Mouse (Mus musculus) neural tube, embryonic 10.5 days (tissue): Measurements from ENCODE around the gene Plcd4.
"Not testable (repeated sequence)": the region's sequence is repeated elsewhere in the genome, so short reads cannot be mapped to it uniquely, and the experiment has no call there.

ENCODE experiments used
- DNase-seq: peaks from one replicate; pipeline ENCODE4 v3.0.0-alpha.2; 2017; ENCODE audit warnings: low spot score; ENCODE audit errors: extremely low spot score

Plcd4 gene

DNA sequence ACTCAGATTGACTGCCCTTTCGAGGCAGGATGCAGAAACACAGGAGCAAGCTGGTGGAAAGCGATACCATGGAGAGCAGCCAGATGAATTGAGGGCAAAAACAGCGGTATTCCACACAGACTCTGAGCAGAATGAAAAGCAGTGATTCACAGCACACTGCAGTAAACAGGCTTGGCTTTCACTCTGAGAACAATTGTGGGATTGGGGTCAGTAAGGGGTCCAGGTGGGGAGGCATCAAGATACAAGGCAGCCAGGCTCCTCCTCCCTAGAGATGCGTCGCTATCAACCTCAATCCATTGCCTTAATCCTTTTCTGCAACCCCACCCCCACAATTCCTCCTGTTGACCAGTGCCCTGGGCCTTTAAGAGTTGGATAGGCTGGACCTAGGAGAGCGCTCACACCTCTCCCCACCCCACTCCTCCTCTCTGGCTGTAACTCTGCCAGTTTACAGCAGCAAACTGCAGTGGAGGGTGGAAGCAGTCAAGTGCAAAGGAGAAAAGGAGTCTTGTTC, at the start of gene Plcd4:
Gene Plcd4 (plus strand): TSS at position 438 of the 511 bp plus-strand sequence.
- DNase-seq, result no peak

DNA sequence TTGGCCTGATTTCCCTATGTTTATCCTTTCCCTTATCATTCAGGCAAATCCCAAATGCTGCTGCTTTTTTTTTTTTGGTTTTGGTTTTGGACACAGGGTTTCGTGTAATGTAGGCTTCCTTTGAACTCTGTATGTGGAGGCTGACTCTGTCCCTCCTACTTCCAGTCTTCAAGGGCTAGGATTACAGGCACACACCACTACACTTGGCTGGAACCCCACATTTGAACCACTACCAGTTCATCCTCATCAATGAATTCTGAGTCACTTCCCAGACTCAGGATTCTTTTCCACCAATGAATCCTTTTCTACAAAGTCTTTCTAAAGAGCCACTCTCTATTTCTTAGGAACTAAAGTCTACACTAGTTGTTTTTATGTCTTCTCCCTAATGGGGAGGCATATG, 41.6 kb upstream of the Plcd4 start:
- DNase-seq, result no peak

GRCm38 (mm10) chr1:74505393-74505720, 37.3 kb upstream of the Plcd4 start:
- no peak for DNase-seq

GRCm38 (mm10) chr1:74505721-74506464, 36.8 kb upstream of the Plcd4 start, which contains the start of gene Cnot9:
Gene Cnot9, plus strand, starts transcription at chr1:74506058.
- DNase-seq, result peak; percentile 100

GRCm38 (mm10) chr1:74506471-74506881, 36.2 kb upstream of the Plcd4 start:
- DNase-seq, result peak; percentile 92

- DNase-seq, result no peak
These were observed 34.9 kb upstream of the Plcd4 start for GRCm38 (mm10) chr1:74507780-74508179.

DNA sequence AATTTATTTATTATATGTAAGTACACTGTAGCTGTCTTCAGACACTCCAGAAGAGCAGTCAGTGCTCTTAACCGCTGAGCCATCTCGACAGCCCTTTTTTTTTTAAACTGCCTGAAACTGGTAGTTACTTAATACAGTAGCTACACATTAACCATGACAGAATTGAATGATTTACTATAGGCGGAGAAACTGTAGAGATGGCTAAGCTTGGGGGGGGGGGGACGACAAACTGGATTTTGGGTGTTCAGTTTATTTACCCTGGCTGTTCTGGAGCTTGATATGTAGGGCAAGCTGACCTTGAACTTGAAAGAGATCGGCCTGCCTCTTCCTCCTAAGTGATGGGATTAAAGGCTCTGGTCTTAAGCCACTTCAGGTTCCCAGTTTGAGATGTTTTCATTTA, 31.4 kb upstream of the Plcd4 start:
- no peak for DNase-seq

GRCm38 (mm10) chr1:74512999-74513398, 29.7 kb upstream of the Plcd4 start:
- not testable (repeated sequence) for DNase-seq

GRCm38 (mm10) chr1:74519875-74520274, 22.8 kb upstream of the Plcd4 start:
- DNase-seq, result no peak

- no peak for DNase-seq
These were observed 17.9 kb upstream of the Plcd4 start for GRCm38 (mm10) chr1:74524746-74525145.

- DNase-seq, result no peak
These were observed 14.1 kb upstream of the Plcd4 start for GRCm38 (mm10) chr1:74528589-74528988.

GRCm38 (mm10) chr1:74538650-74539049, 4.0 kb upstream of the Plcd4 start:
- DNase-seq, result no peak

- no peak for DNase-seq
These were observed 1.5 kb downstream of the Plcd4 start, which contains the start of gene Usp37 for GRCm38 (mm10) chr1:74544184-74544583. Gene Usp37, minus strand, starts transcription at chr1:74544284.

DNA sequence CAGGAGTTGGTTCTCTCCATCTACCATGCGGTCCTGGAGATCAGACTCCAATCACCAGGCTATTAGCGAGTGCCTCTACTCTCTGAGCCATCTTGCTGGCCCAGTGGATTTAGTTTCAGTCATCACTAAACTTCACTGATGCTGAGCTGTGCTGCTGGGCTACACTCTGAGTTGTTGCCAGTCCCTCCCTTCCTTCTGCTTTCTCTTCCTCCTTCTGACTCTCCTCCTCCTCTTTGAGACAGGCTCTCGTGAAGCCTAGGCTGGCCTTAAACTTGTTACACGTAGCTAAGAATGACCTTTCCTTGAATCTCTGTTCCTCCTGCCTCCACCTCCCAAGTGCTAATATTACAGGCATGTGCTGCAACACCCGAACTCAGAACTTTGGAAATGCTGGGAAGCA, 16.4 kb downstream of the Plcd4 start:
- no peak for DNase-seq

DNA sequence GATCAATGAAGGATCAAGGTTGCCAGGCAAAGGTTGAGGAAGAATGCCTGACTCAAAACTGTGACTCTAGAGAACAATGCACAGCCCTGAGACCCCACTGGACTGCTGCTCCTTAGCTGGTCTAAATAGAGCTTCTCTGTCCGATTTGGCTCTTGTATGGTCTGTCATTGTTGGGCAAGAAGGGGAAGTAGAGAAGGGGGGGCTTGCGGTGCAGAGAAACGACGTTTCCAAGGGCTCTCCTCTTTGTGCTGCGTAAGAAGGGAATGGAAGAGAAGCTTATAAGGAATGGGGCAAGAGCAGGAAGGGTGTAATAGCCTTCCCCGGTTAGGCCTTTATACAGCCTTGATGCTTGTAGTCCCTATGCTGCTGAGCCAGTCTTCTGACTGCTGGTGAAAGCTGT, 23.1 kb downstream of the Plcd4 start:
- DNase-seq, result no peak

DNA sequence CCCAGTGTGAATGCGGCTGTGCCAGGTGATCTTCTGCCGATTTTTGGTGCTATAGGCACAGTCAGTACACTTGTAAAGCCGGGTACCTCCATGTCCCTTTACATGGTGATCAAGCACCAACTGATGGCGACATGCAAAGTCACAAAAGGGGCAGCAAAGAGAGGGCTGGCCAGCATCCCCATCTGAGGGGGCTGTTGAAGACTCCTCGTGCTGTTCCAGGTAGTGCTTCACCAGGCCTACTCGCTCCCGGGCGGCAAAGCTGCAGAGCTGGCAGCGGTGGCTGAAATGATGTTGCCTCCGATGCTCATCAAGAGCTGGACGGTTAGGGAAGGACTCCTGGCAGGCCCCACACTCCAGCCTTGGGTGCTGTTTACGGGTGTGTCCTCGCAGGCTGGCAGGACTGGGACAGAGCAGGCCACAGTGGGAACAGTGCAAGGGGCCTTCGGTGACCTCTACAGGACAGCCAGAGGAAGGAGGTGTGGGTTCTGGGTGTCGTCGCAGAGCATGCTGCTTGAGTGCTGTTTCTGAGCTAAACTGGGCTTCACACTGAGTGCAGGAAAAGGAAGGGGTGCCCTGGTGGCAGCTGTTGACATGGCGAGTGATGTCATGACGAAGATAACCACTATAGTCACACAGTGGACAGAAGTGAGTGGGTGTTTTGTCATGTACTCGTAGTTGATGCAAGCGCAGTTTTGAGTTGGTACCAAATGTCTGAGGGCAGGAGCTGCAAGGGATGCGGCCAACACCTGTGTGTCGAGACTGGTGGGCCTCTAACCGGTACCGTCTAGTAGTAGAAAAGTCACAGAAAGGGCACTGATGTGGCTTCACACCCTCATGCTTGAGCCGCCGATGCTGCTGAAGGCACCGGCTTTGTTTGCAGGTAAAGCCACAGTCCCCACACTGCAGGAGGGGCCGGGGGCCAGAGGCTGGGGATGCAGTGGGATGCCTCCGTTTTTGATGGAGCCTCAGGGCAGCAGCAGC, 27.3 kb downstream of the Plcd4 start:
- DNase-seq, result no peak

DNA sequence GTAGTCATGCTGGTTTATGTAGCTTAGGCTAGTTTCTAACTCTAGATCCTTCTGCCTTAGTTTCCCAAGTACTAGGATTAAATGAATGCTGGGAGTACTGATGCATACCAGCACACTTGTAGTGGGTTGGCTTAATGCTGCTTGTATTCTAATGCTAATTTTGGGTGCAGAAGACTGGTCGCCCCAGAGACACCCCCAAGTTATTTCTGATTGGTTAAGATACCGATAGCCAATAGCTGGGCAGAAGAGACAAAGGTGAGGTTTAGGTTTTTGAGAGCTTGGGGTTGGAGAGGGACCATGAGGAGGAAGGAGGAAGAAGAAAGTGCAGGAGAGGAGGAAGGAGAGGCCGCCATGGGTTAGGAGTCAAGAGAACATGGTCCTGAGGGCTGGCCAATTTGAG, 39.9 kb downstream of the Plcd4 start:
- no peak for DNase-seq

DNA sequence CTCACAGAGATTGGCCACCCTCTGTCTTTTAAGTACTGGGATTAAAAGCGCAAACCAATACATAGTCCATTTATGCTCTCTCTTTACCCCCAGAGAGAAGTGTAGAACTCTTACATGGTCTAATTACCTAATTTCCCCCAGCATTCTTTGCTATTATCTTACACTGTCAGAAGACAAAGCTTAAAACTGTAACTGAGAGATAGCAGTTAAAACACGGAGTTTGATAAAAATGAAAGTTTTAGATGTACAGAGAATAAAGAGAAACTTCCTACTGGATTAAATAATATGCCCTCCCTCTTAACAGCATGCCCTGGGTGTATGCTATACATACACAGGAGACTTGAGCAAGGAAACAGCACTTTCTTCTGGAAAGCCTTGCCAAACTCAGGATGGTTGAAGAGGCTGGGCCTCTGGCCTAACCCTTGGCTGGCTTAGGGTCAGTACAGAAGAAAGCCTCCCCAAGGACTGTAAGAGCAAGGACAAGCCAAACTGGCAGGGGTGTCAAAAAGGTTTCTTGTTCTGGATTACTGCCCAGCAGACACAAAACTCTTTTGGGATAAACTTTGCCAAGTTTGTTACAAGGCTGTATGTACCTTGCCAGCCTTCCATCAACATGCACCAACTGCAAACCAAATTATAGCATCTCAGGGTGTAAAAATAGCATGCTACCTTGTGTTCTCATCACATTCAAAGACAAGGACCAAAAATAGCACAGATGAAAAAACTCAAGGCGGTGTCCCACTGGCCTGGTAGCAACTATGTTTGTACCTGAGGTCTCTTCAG, 42.1 kb downstream of the Plcd4 start:
- DNase-seq, result no peak

DNA sequence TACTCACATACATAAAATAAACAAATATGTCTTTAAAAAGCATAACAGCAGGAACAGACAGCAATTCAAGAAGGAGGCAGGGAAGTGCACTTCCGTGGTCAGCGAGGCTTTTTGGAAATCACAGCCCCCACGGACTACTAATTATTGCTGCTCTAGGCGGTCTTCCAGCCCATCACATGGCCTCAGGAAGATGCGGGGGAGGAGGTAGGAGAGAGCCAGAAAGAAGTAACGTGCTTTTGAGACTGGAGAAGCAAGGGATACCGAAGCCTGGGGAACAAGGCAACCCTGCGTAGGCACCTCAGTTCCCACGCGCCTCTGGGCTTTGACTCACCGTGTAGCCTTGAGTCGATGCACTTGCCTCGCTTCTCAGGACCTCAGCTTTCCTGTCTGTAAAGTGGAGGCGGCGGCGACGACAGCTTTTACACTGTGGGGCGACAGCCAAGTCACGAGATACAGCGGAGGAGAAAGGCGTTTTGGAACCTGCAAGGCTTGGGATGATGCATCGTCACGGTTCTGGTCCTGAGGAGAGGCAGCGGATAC, 44.6 kb downstream of the Plcd4 start:
- DNase-seq, result no peak

- peak; percentile 99 for DNase-seq
These were observed 45.2 kb downstream of the Plcd4 start, which contains the start of the genes Zfp142 and Bcs1l for GRCm38 (mm10) chr1:74587773-74588445. Gene Zfp142, minus strand, starts transcription at chr1:74588246. Gene Bcs1l, plus strand, starts transcription at chr1:74588289.
